Mouse (Mus musculus) CH12F3 (cell line): ENCODE results near the gene Gba.
"Not testable (repeated sequence)": the region's sequence is repeated elsewhere in the genome, so short reads cannot be mapped to it uniquely, and the experiment has no call there.

Experiments
- in situ Hi-C: fragments of 300-500 bp; cut with MboI; formaldehyde crosslinking; loops from 2 replicates; pipeline ENCODE4 v1.14.3; 2020; ENCODE audit warnings: low sequenced_read_pairs

Gene Gba

GRCm38 (mm10) chr3:89202253-89203141 lies at the start of gene Gba:
Gene Gba, plus strand, starts transcription at chr3:89202928.
- in situ Hi-C loops: no loop called here

GRCm38 (mm10) chr3:89156951-89157350 lies 45.8 kb upstream of the Gba start:
- in situ Hi-C loops: no loop called here

- in situ Hi-C loops: no loop called here
These were observed 44.1 kb upstream of the Gba start for GRCm38 (mm10) chr3:89158651-89159050.

GRCm38 (mm10) chr3:89159211-89159610 lies 43.5 kb upstream of the Gba start:
- in situ Hi-C loops: no loop called here

- in situ Hi-C loops: no loop called here
These were observed 42.9 kb upstream of the Gba start, which contains the start of gene Hcn3 for GRCm38 (mm10) chr3:89159616-89160344. Gene Hcn3, minus strand, starts transcription at chr3:89160196.

GRCm38 (mm10) chr3:89161207-89161606 lies 41.5 kb upstream of the Gba start:
- in situ Hi-C loops: not testable (repeated sequence)

GRCm38 (mm10) chr3:89161786-89162185 lies 40.9 kb upstream of the Gba start:
- in situ Hi-C loops: no loop called here

GRCm38 (mm10) chr3:89163123-89163522 lies 39.6 kb upstream of the Gba start:
- in situ Hi-C loops: no loop called here

- in situ Hi-C loops: no loop called here
These were observed 39.0 kb upstream of the Gba start for GRCm38 (mm10) chr3:89163643-89164245.

GRCm38 (mm10) chr3:89164506-89165267 lies 38.0 kb upstream of the Gba start, which contains the start of gene Clk2:
Gene Clk2, plus strand, starts transcription at chr3:89164795.
- in situ Hi-C loops: no loop called here

GRCm38 (mm10) chr3:89165268-89165870 lies 37.4 kb upstream of the Gba start:
- in situ Hi-C loops: no loop called here

- in situ Hi-C loops: no loop called here
These were observed 35.8 kb upstream of the Gba start for GRCm38 (mm10) chr3:89166945-89167344.

- in situ Hi-C loops: no loop called here
These were observed 27.9 kb upstream of the Gba start for GRCm38 (mm10) chr3:89174844-89175243.

- in situ Hi-C loops: no loop called here
These were observed 27.2 kb upstream of the Gba start for GRCm38 (mm10) chr3:89175544-89175943.

GRCm38 (mm10) chr3:89176421-89176820 lies 26.3 kb upstream of the Gba start:
- in situ Hi-C loops: no loop called here

- in situ Hi-C loops: no loop called here
These were observed 25.3 kb upstream of the Gba start, which contains the start of gene Scamp3 for GRCm38 (mm10) chr3:89177242-89178106. Gene Scamp3, plus strand, starts transcription at chr3:89177473.

- in situ Hi-C loops: no loop called here
These were observed 24.7 kb upstream of the Gba start for GRCm38 (mm10) chr3:89178107-89178385.

- in situ Hi-C loops: no loop called here
These were observed 23.7 kb upstream of the Gba start for GRCm38 (mm10) chr3:89179056-89179455.

- in situ Hi-C loops: no loop called here
These were observed 20.8 kb upstream of the Gba start for GRCm38 (mm10) chr3:89181749-89182500.
